Mouse (Mus musculus) c-Kit-positive CD71-negative TER-119-negative erythroid progenitor cells, embryonic 14.5 days (primary cell): ENCODE measurements around the gene Tdp1.

Experiments used
- DNase-seq: peaks from one replicate; pipeline ENCODE4 v3.0.0-alpha.2; 2013; ENCODE audit warnings: low read depth

Gene Tdp1

GRCm38 (mm10) chr12:100000381-100000780 is 116.1 kb downstream of the Tdp1 start:
- no peak for DNase-seq

- DNase-seq: no peak
Observed at GRCm38 (mm10) chr12:100001246-100001645, 116.9 kb downstream of the Tdp1 start.

GRCm38 (mm10) chr12:100001910-100002309 is 117.6 kb downstream of the Tdp1 start:
- DNase-seq: no peak

GRCm38 (mm10) chr12:100002914-100003587 is 118.7 kb downstream of the Tdp1 start:
- no peak for DNase-seq
